8 mouse cellular contexts compared by ENCODE assay signal in genomic region chr17:47009546-47009897, GRCm38 (mm10). TPM values are rescaled to one million over a fixed set of nuclear protein-coding genes. Genes with fewer than 3 reads are reported as not detected.
A peak's percentile ranks its signal among the peaks of the same experiment; 100 is the strongest.
DNase-seq lines count a peak whose midpoint lies in the region; ATAC-seq and TF ChIP-seq lines count a peak whose summit lies in the region.

No protein-coding gene starts in this region.

- H3K4me1 ChIP-seq in kidney, adult 2 months (ENCODE audit: control insufficient read depth, insufficient read depth, low read length) = peaks cover 14% of the 10 kb centered on the region; the same call in 1 of the 2 replicates
- peaks cover 16 to 36% of the 10 kb centered on the region in 2 experiments; a peak in 3 of 4 replicates for H3K4me1 ChIP-seq in CH12.LX (ENCODE audit: control insufficient read depth in 1 of 2, insufficient read depth in 2 of 2)
- H3K4me1 ChIP-seq in embryonic facial prominence, embryonic 15.5 days = peaks cover 22% of the 10 kb centered on the region
- H3K4me1 ChIP-seq in intestine, embryonic 15.5 days (replicated peaks) = peaks cover 18% of the 10 kb centered on the region; the same call in 1 of the 2 replicates
- peaks cover 15% of the 10 kb centered on the region for H3K4me1 ChIP-seq in midbrain, embryonic 14.5 days (ENCODE audit: control insufficient read depth, insufficient read depth, low read length)

- TF ChIP-seq RAD21 in CH12.LX (IDR thresholded peaks at IDR 0.05; ENCODE audit: low read depth, low read length) = no peak

- in situ Hi-C loops in CH12.LX (cut with MboI; ENCODE audit: low pct_ligation_motif_present, low pct_unique_long_range_greater_than_20kb, low sequenced_read_pairs) = no loop called here

- peak overlapping the region; percentile 90 for H3K4me3 ChIP-seq in kidney, adult 2 months (ENCODE audit: insufficient read depth, low read depth, low read length)
- peak overlapping the region; percentile 93 to 97 (median 94) for H3K4me3 ChIP-seq in CH12.LX (replicated peaks in 1 of 3; ENCODE audit: low read depth in 2 of 3, low read length in 2 of 3, poor library complexity in 1 of 3)
- H3K4me3 ChIP-seq in embryonic facial prominence, embryonic 15.5 days (replicated peaks) = peak overlapping the region; percentile 98
- H3K4me3 ChIP-seq in intestine, embryonic 15.5 days (replicated peaks) = peak overlapping the region; percentile 96
- peak overlapping the region; percentile 91 for H3K4me3 ChIP-seq in midbrain, embryonic 14.5 days (replicated peaks; ENCODE audit: low read depth, low read length)

- H3K4me2 ChIP-seq in CH12.LX (ENCODE audit: insufficient read depth, low read depth, poor library complexity, severe bottlenecking) = peak overlapping the region; percentile 97
- peak overlapping the region; percentile 66 for H3K4me2 ChIP-seq in embryonic facial prominence, embryonic 15.5 days (replicated peaks)
- H3K4me2 ChIP-seq in intestine, embryonic 15.5 days (replicated peaks) = peak overlapping the region; percentile 78
- peak overlapping the region; percentile 83 for H3K4me2 ChIP-seq in midbrain, embryonic 14.5 days (ENCODE audit: low read length)

- no peak for DNase-seq in kidney, adult 2 months
- no peak for DNase-seq in kidney, postnatal 14 days
- peak; percentile 24 for DNase-seq in CH12.LX (ENCODE audit: extremely low read depth)
- DNase-seq in midbrain, embryonic 14.5 days = no peak
- DNase-seq in gastrocnemius, adult 8-10 months (ENCODE audit: low spot score in 2 of 2) = no peak

- H3K27ac ChIP-seq in kidney, adult 2 months (ENCODE audit: insufficient read depth, low read depth, low read length) = peak overlapping the region; percentile 96
- peak overlapping the region; percentile 91 for H3K27ac ChIP-seq in CH12.LX (ENCODE audit: insufficient read depth, low read depth)
- peak overlapping the region; percentile 92 for H3K27ac ChIP-seq in embryonic facial prominence, embryonic 15.5 days (replicated peaks)
- H3K27ac ChIP-seq in intestine, embryonic 15.5 days = peak overlapping the region; percentile 96
- peak overlapping the region; percentile 88 for H3K27ac ChIP-seq in midbrain, embryonic 14.5 days (replicated peaks; ENCODE audit: low read depth, low read length)

- H3K9me3 ChIP-seq in CH12.LX (replicated peaks; ENCODE audit: low read length) = no peaks in the 10 kb centered on the region
- no peaks in the 10 kb centered on the region for H3K9me3 ChIP-seq in embryonic facial prominence, embryonic 15.5 days (replicated peaks)
- H3K9me3 ChIP-seq in intestine, embryonic 15.5 days = no peaks in the 10 kb centered on the region
- no peaks in the 10 kb centered on the region for H3K9me3 ChIP-seq in midbrain, embryonic 14.5 days (ENCODE audit: control insufficient read depth, low read length)

- TF ChIP-seq EP300 in CH12.LX (IDR thresholded peaks at IDR 0.05; ENCODE audit: low read length) = no peak

- under 1% methylated on average over 13 of the region's 13 CpGs for WGBS in kidney, adult 2 months
- WGBS in embryonic facial prominence, embryonic 15.5 days = under 1% methylated on average over 13 of the region's 13 CpGs
- under 1% methylated on average over 13 of the region's 13 CpGs for WGBS in intestine, embryonic 15.5 days
- under 1% methylated on average over 13 of the region's 13 CpGs for WGBS in midbrain, embryonic 14.5 days

- H3K9ac ChIP-seq in CH12.LX (ENCODE audit: insufficient read depth, low read depth) = peak overlapping the region; percentile 88
- peak overlapping the region; percentile 97 for H3K9ac ChIP-seq in embryonic facial prominence, embryonic 15.5 days
- peak overlapping the region; percentile 92 for H3K9ac ChIP-seq in intestine, embryonic 15.5 days
- H3K9ac ChIP-seq in midbrain, embryonic 14.5 days (replicated peaks; ENCODE audit: low read length) = peak overlapping the region; percentile 92

- dilution Hi-C loops in CH12.LX (cut with MboI; ENCODE audit: extremely low pct_ligation_motif_present, extremely low pct_unique_long_range_greater_than_20kb, low sequenced_read_pairs) = no loop called here

- ATAC-seq in embryonic facial prominence, embryonic 15.5 days (ENCODE audit: insufficient number of reproducible peaks, low FRiP score, low TSS enrichment, low read depth) = no peak
- no peak for ATAC-seq in intestine, embryonic 15.5 days
- ATAC-seq in midbrain, embryonic 14.5 days (ENCODE audit: low FRiP score, low TSS enrichment) = no peak; the same call in 1 of the 2 replicates
- ATAC-seq in megakaryocyte progenitor cell, adult 5-6 weeks (replicated peaks; ENCODE audit: poor library complexity) = no peak

- no peak for TF ChIP-seq POLR2A in kidney, adult 2 months (IDR thresholded peaks at IDR 0.05; ENCODE audit: low read depth, low read length)
- no peak for TF ChIP-seq POLR2A in CH12.LX (IDR thresholded peaks at IDR 0.05; ENCODE audit: low read depth, low read length)

- H3K27me3 ChIP-seq in kidney, adult 2 months (replicated peaks; ENCODE audit: control insufficient read depth, insufficient read depth, low read length) = no peaks in the 10 kb centered on the region
- peaks cover 3% of the 10 kb centered on the region for H3K27me3 ChIP-seq in CH12.LX (replicated peaks)
- no peaks in the 10 kb centered on the region for H3K27me3 ChIP-seq in embryonic facial prominence, embryonic 15.5 days
- no peaks in the 10 kb centered on the region for H3K27me3 ChIP-seq in intestine, embryonic 15.5 days (replicated peaks)
- no peaks in the 10 kb centered on the region for H3K27me3 ChIP-seq in midbrain, embryonic 14.5 days (ENCODE audit: control insufficient read depth, insufficient read depth, low read length)

- no peaks in the 10 kb centered on the region for H3K36me3 ChIP-seq in kidney, adult 2 months (ENCODE audit: control insufficient read depth, insufficient read depth, low read length)
- peaks cover 22 to 25% of the 10 kb centered on the region in 2 experiments for H3K36me3 ChIP-seq in CH12.LX (replicated peaks in 1 of 2; ENCODE audit: control insufficient read depth in 1 of 2, insufficient read depth in 1 of 2, low read length in 1 of 2)
- H3K36me3 ChIP-seq in embryonic facial prominence, embryonic 15.5 days = no peaks in the 10 kb centered on the region; the same call in 1 of the 2 replicates
- H3K36me3 ChIP-seq in intestine, embryonic 15.5 days = no peaks in the 10 kb centered on the region
- peaks cover 10% of the 10 kb centered on the region; the same call in 1 of the 2 replicates for H3K36me3 ChIP-seq in midbrain, embryonic 14.5 days (ENCODE audit: control insufficient read depth, insufficient read depth, low read length)

- H3K79me2 ChIP-seq in CH12.LX (replicated peaks; ENCODE audit: control insufficient read depth, extremely low read depth, insufficient read depth, poor library complexity, severe bottlenecking) = peaks cover 54% of the 10 kb centered on the region

- TF ChIP-seq CTCF in kidney, adult 2 months (conservative IDR thresholded peaks at IDR 0.05; ENCODE audit: insufficient read depth, insufficient read length, low read depth, low read length) = no peak
- TF ChIP-seq CTCF in CH12.LX (conservative IDR thresholded peaks at IDR 0.05 in 1 of 2, IDR thresholded peaks at IDR 0.05 in 1 of 2; ENCODE audit: low read depth in 2 of 2, low read length in 2 of 2) = no peak

TF ChIP-seq in CH12.LX, 34 proteins besides CTCF, POLR2A, EP300 and RAD21:
- no peak for TF ChIP-seq KAT2A (IDR thresholded peaks at IDR 0.05; ENCODE audit: insufficient replicate concordance, low read length)
- TF ChIP-seq NRF1 (IDR thresholded peaks at IDR 0.05; ENCODE audit: low read depth, low read length) = no peak
- no peak for TF ChIP-seq ZKSCAN1 (IDR thresholded peaks at IDR 0.05; ENCODE audit: borderline replicate concordance, low read depth, low read length)
- TF ChIP-seq IRF4 (IDR thresholded peaks at IDR 0.05; ENCODE audit: low read depth, low read length) = no peak
- TF ChIP-seq UBTF (IDR thresholded peaks at IDR 0.05; ENCODE audit: low read depth, low read length) = no peak
- no peak for TF ChIP-seq USF1 (IDR thresholded peaks at IDR 0.05; ENCODE audit: low read depth, low read length)
- TF ChIP-seq TBP (conservative IDR thresholded peaks at IDR 0.05; ENCODE audit: low read depth, low read length) = no peak
- TF ChIP-seq CHD1 (IDR thresholded peaks at IDR 0.05; ENCODE audit: low read depth, low read length) = peak; percentile 71; the same call in 1 of the 2 replicates

RNA-seq across cellular contexts. Expression of gene Ubr2, which starts 0.8 kb away (rescaled TPM):
- polyA plus RNA-seq in kidney, adult 2 months (2012; rRNA removed) = 25.3 and 27.2 TPM in 2 replicates
- 32.2 and 39.6 TPM in 2 replicates for total RNA-seq in CH12.LX (2012; rRNA removed)
- total RNA-seq in CH12.LX (2014; rRNA removed) = 19.5 and 20.4 TPM in 2 replicates
- polyA plus RNA-seq in CH12.LX (2012; ENCODE audit: insufficient read length, low read depth) = 50.9 and 52.6 TPM in 2 replicates
- 18.7 and 19.1 TPM in 2 replicates for polyA plus RNA-seq in embryonic facial prominence, embryonic 15.5 days (2015; fragmentation: Nextera tagmentation; extraction: Ambion mirVana)
- 14.1 and 15.0 TPM in 2 replicates for polyA plus RNA-seq in intestine, embryonic 15.5 days (2015; fragmentation: Nextera tagmentation; extraction: Ambion mirVana)
- 19.7 and 24.1 TPM in 2 replicates for polyA plus RNA-seq in midbrain, embryonic 14.5 days (2014; fragmentation: Nextera tagmentation; extraction: Ambion mirVana)
- 37.8 and 39.0 TPM in 2 replicates for total RNA-seq in megakaryocyte progenitor cell, adult 5-6 weeks (2015)
- total RNA-seq in megakaryocyte progenitor cell, adult 5-6 weeks (2017) = 25.8 and 28.3 TPM in 2 replicates
- 10 to 100 TPM; 57.5 to 65.9 (median 63.7) TPM for total RNA-seq in gastrocnemius, adult 8-10 months (2022)
